Mouse (Mus musculus): Measurements from ENCODE around the gene Fyttd1. TPM values are rescaled to one million over a fixed set of nuclear protein-coding genes. Genes with fewer than 3 reads are reported as not detected.

Fyttd1 gene
- 10 to 100 TPM; 60.9 to 66.5 TPM for total RNA-seq (2023)

DNA sequence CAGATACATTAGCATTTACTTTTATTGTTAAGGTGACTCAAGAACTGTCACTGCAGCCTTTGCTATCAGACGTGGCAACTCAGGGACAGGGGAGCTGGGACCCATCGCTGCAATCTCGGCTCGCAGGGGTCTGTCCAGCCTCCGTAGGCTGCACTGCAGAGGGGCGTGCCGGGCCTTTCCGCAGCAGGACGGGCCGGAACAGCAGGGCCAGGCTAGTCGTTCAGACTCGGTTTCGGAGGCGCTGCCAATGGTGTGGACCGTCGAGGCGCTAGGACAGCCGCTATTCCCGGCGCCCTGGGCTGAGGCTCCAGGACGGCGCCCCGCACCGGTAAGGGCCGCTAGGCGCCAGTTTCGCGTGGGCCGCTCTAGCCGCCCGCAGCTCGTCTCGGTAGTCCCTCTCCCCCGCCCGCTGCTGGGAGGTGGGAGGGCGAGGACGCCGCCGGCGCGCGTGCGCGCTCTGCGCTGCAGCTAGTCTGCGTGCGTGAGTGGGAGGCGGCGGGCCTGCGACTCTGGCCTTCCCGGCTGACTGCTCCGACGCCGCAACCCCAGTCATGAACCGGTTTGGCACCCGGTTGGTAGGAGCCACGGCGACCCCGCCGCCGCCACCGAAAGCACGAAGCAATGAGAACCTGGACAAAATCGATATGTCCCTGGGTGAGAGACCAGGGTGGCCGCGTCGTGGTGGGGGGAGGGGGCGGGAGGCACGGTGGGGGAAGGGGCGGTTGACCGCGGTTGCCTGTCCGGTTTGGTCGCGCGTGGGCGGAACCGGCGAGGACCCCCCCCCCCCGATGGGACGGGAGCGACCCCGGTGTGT is at the start of gene Fyttd1, which contains the start of gene Rubcn:
Gene Fyttd1 (plus strand): TSS at position 158 of the 814 bp plus-strand sequence.
Gene Rubcn (minus strand): TSS at position 424 of the 814 bp plus-strand sequence.

DNA sequence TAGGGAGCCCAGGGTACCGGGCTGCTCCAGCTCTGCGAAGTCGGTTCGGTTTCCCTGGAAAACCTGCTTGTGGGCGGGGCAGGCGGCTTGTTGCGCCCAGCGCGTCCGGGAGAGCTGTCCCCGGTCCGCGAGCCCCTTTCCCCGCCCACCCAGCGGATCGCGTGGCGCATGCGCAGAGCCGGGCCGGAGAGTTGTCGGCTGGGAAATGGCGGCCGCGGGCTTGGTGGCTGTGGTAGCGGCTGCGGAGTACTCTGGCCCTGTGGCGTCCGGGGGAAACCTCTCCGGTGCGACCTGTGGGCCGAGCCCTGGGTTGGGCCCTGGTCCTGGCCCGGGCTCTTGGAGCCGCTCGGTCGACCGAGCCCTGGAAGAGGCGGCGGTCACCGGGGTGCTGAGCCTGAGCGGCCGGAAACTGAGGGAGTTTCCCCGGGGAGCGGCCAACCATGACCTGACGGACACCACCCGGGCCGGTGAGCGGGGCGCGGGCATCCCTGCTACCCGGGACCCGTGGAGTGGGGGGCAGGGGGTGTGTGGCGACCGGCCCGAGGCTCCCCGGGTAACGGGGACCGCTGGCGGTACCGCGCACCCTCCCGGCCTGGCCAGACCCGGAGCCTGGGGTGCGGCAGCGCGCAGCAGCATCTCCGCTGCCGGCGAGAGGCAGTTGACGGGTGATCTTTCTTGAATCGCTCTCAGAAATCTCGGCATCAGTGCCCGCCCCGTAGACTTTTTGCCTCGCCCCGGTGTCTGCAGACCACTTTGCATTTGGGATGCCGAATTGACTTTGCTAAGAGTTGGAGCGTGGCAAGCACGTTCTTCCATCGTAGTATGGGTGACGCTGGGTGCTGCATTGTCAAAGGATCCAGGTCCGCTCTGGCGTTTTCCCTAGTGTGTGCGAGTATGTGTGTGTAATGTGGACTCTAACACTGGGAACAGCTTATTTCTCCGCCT is 36.9 kb downstream of the Fyttd1 start, which contains the start of gene Lrch3:
Gene Lrch3 (plus strand): TSS at position 164 of the 945 bp plus-strand sequence.

Other genes with a start within 250 kb of the Fyttd1 start
- gene Tnk2, start 233.6 kb upstream of the Fyttd1 start, total RNA-seq (2023) = 10 to 100 TPM; 78.4 to 93.3 TPM
- gene Muc4, start 141.6 kb upstream of the Fyttd1 start, total RNA-seq (2023) = not detected
- gene Muc20, start 80.1 kb upstream of the Fyttd1 start, total RNA-seq (2023) = under 1 TPM; 0.24 to 0.55 TPM
- not detected for gene Smbd1, start 67.0 kb upstream of the Fyttd1 start, total RNA-seq (2023)
- 10 to 100 TPM; 22.4 to 26.0 TPM for gene Rubcn, start 266 bp downstream of the Fyttd1 start, total RNA-seq (2023)
- gene Lrch3, start 36.6 kb downstream of the Fyttd1 start, total RNA-seq (2023) = 10 to 100 TPM; 87.9 to 98.1 TPM
- gene Iqcg, start 178.7 kb downstream of the Fyttd1 start, total RNA-seq (2023) = under 1 TPM; 0.12 to 0.39 TPM
- 1,000 to 10,000 TPM; 1,351 to 1,401 TPM for gene Rpl35a, start 179.0 kb downstream of the Fyttd1 start, total RNA-seq (2023)
- 1 to 10 TPM; 2.3 to 4.3 TPM for gene Lmln, start 185.0 kb downstream of the Fyttd1 start, total RNA-seq (2023)

Data from T-cell, adult 66 days (primary cell).